Mouse (Mus musculus) CH12.LX (cell line): Measurements from ENCODE around the gene Olfr51. TPM values are rescaled to one million over a fixed set of nuclear protein-coding genes. Genes with fewer than 3 reads are reported as not detected.
"Not testable (repeated sequence)": the region's sequence is repeated elsewhere in the genome, so short reads cannot be mapped to it uniquely, and the experiment has no call there.

ENCODE experiments used
- DNase-seq: peaks from one replicate; pipeline ENCODE4 v3.0.0-alpha.2; 2013; ENCODE audit errors: extremely low read depth
- H3K27ac ChIP-seq: 2 replicates; pipeline ENCODE4 v1.5.1; 2012; ENCODE audit warnings: low read depth, mild to moderate bottlenecking, control low read depth, moderate library complexity; ENCODE audit not compliant: insufficient read depth
- H3K27me3 ChIP-seq: replicated peaks from 2 replicates; pipeline ENCODE3; 2012; ENCODE audit warnings: inconsistent platforms
- H3K36me3 ChIP-seq, 2 experiments: replicated peaks in 1 of 2; 2 replicates each; pipeline versions ENCODE3 to v1.6.1; 2012; ENCODE audit warnings: inconsistent platforms in 1 of 2, low read length in 1 of 2, mild to moderate bottlenecking in 1 of 2, mixed read lengths in 1 of 2, moderate library complexity in 1 of 2; ENCODE audit not compliant: control insufficient read depth in 1 of 2, insufficient read depth in 1 of 2
- H3K4me1 ChIP-seq, 2 experiments: 2 replicates each; pipeline ENCODE4 v1.6.1; 2012; ENCODE audit warnings: inconsistent platforms in 1 of 2, moderate library complexity in 1 of 2; ENCODE audit not compliant: insufficient read depth in 2 of 2, control insufficient read depth in 1 of 2
- H3K4me2 ChIP-seq: 2 replicates; pipeline ENCODE4 v1.6.1; 2012; ENCODE audit warnings: low read depth, mild to moderate bottlenecking, control low read depth; ENCODE audit not compliant: poor library complexity, insufficient read depth, severe bottlenecking
- H3K4me3 ChIP-seq, 3 experiments: fragments of 150-350 bp in 1 of 3; sonication (generic) in 1 of 3; replicated peaks in 1 of 3; 2 replicates each; pipeline versions ENCODE3 to v1.5.1; 2011 to 2012; ENCODE audit warnings: low read depth in 2 of 3, low read length in 2 of 3, mild to moderate bottlenecking in 2 of 3, moderate library complexity in 2 of 3, control low read depth in 1 of 3, improper control_type of control experiment in 1 of 3, inconsistent platforms in 1 of 3, mixed read lengths in 1 of 3; ENCODE audit not compliant: poor library complexity in 1 of 3
- H3K79me2 ChIP-seq: replicated peaks from 2 replicates; pipeline ENCODE4 v1.6.1; 2012; ENCODE audit warnings: mild to moderate bottlenecking, moderate library complexity; ENCODE audit not compliant: control insufficient read depth, poor library complexity, insufficient read depth, severe bottlenecking; ENCODE audit errors: extremely low read depth
- H3K9ac ChIP-seq: 2 replicates; pipeline ENCODE4 v1.6.1; 2012; ENCODE audit warnings: low read depth, mild to moderate bottlenecking, control low read depth, moderate library complexity; ENCODE audit not compliant: insufficient read depth
- H3K9me3 ChIP-seq: replicated peaks from 2 replicates; pipeline ENCODE3; 2012; ENCODE audit warnings: low read length, inconsistent platforms, mixed read lengths
- BHLHE40 ChIP-seq: IDR thresholded peaks from 2 replicates; pipeline ENCODE4 v1.6.1; 2011; ENCODE audit warnings: mild to moderate bottlenecking, low read depth, low read length, improper control_type of control experiment
- CHD1 ChIP-seq: IDR thresholded peaks from 2 replicates; pipeline ENCODE4 v1.6.1; 2012; ENCODE audit warnings: low read depth, low read length, improper control_type of control experiment, inconsistent platforms
- HCFC1 ChIP-seq: IDR thresholded peaks from 2 replicates; pipeline ENCODE4 v1.6.1; 2012; ENCODE audit warnings: low read depth, mild to moderate bottlenecking, inconsistent platforms, low read length, improper control_type of control experiment
- JUND ChIP-seq: conservative IDR thresholded peaks from 2 replicates; pipeline ENCODE4 v1.6.1; 2011; ENCODE audit warnings: low read depth, low read length, improper control_type of control experiment
- MEF2A ChIP-seq: IDR thresholded peaks from 2 replicates; pipeline ENCODE4 v1.6.1; 2014; ENCODE audit warnings: low read depth, mild to moderate bottlenecking, inconsistent platforms, low read length, improper control_type of control experiment, borderline replicate concordance
- POLR2A ChIP-seq: IDR thresholded peaks from 2 replicates; pipeline ENCODE4 v1.6.1; 2011; ENCODE audit warnings: low read depth, mild to moderate bottlenecking, improper control_type of control experiment, low read length
- POLR2AphosphoS2 ChIP-seq: IDR thresholded peaks from 2 replicates; pipeline ENCODE4 v1.6.1; 2011; ENCODE audit warnings: low read depth, low read length, improper control_type of control experiment
- USF1 ChIP-seq: IDR thresholded peaks from 2 replicates; pipeline ENCODE4 v1.6.1; 2014; ENCODE audit warnings: low read depth, mild to moderate bottlenecking, inconsistent platforms, low read length, improper control_type of control experiment
- ZNF384 ChIP-seq: IDR thresholded peaks from 2 replicates; pipeline ENCODE4 v1.6.1; 2012; ENCODE audit warnings: low read depth, low read length, improper control_type of control experiment, inconsistent platforms
- dilution Hi-C: fragments of 300-500 bp; cut with MboI; formaldehyde crosslinking; loops from 2 replicates; pipeline ENCODE4 v1.14.3; 2020; ENCODE audit warnings: low sequenced_read_pairs; ENCODE audit not compliant: extremely low pct_unique_long_range_greater_than_20kb, extremely low pct_ligation_motif_present
- in situ Hi-C: fragments of 300-500 bp; cut with MboI; formaldehyde crosslinking; loops from 3 replicates; pipeline ENCODE4 v1.14.3; 2019; ENCODE audit warnings: low sequenced_read_pairs, low pct_ligation_motif_present, low pct_unique_long_range_greater_than_20kb, mixed read lengths
- polyA plus RNA-seq: library from polyadenylated mRNA; unstranded; fragments of >175 nt; gene quantifications from 2 replicates; pipeline ENCODE4 v1.2.1, GENCODE M21; 2012; ENCODE audit warnings: low read depth; ENCODE audit not compliant: insufficient read length
- total RNA-seq, 2 experiments: library from RNA; depleted of rRNA; stranded (reverse); fragments of 300-350 nt in 1 of 2; fragments of >200 nt in 1 of 2; gene quantifications; 2 replicates each; pipeline ENCODE4 v1.2.3; 2012 to 2014

Olfr51 gene
- total and polyA plus RNA-seq, 3 experiments, result not detected

DNA sequence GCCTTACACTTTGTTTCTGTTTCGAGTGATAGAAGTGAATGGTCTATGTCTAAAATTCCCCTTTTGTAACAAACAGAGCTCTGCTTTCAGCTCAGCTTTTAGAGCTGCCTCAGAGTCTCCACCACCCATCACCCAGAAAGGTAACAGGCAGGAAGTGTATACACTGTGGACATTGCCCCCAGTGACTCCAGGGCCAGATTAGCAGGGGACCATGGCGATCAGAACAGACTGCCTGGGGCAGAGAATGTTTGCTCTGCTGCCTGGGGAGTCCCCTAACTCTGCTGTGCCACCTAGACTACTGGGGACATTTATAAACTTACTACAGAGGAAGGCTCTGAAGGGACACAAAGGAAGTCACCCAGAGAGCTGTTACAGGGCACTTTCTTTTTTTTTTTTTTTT, 12.9 kb downstream of the Olfr51 start:
- H3K4me3 ChIP-seq, result no peak overlapping the region
- H3K9ac ChIP-seq, result no peak overlapping the region
- no peak overlapping the region for H3K27ac ChIP-seq
- H3K79me2 ChIP-seq, result no peaks in the 10 kb centered on the region
- no peak overlapping the region for H3K4me2 ChIP-seq
- dilution Hi-C loops, result no loop called here
- H3K9me3 ChIP-seq, result peaks cover 1% of the 10 kb centered on the region
- H3K27me3 ChIP-seq, result peaks cover 20% of the 10 kb centered on the region
- H3K36me3 ChIP-seq, result no peaks in the 10 kb centered on the region
- TF ChIP-seq POLR2A, result no peak
- no peak for TF ChIP-seq MEF2A
- no peak for TF ChIP-seq USF1
- no peak for TF ChIP-seq HCFC1
- TF ChIP-seq JUND, result no peak
- TF ChIP-seq, all 38 proteins: peak for 0
- no peak for DNase-seq
- no peaks in the 10 kb centered on the region for H3K4me1 ChIP-seq
- in situ Hi-C loops, result no loop called here

DNA sequence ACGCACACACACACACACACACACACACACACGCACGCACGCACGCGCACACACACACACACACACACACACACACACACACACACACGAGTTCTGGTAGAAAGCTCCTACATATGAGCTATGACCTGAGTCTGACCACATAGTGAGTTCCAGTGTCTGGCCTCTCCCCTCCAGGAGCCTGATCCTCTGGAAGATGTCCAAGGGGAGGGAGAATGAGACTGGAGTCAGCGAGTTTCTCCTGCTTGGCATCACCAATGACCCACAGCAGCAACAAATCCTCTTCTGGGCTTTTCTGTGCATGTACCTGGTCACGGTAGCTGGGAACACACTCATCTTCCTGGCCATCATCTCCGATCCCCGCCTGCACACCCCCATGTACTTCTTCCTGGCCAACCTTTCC, 23.4 kb downstream of the Olfr51 start:
- H3K9ac ChIP-seq, H3K36me3 ChIP-seq, H3K79me2 ChIP-seq, in situ Hi-C loops, dilution Hi-C loops, H3K27me3 ChIP-seq, H3K27ac ChIP-seq, H3K9me3 ChIP-seq, H3K4me1 ChIP-seq, H3K4me2 ChIP-seq, H3K4me3 ChIP-seq, DNase-seq: not testable (repeated sequence)

DNA sequence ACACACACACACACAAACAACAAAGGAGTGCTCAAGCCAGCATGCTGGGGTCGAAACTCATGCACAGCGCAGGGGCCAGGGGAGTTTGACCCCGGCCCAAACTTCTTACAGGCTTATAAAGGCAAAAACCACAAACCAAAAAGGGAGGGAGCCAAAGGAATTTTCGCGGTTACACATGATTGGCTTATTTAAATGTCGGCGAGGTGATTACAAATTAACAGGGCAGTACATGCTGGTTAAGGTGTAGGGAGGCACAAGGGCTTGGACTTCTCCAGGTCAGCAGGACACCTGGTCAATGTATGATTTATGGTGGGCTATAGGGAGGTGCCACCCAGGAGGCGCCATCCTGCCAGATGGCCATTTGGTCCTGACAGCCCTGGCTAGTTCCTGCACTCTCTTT, 26.0 kb downstream of the Olfr51 start:
- H3K79me2 ChIP-seq, H3K4me1 ChIP-seq, H3K9me3 ChIP-seq, H3K27ac ChIP-seq, H3K9ac ChIP-seq, H3K36me3 ChIP-seq, H3K4me3 ChIP-seq, dilution Hi-C loops, H3K4me2 ChIP-seq, DNase-seq, H3K27me3 ChIP-seq, in situ Hi-C loops: not testable (repeated sequence)

DNA sequence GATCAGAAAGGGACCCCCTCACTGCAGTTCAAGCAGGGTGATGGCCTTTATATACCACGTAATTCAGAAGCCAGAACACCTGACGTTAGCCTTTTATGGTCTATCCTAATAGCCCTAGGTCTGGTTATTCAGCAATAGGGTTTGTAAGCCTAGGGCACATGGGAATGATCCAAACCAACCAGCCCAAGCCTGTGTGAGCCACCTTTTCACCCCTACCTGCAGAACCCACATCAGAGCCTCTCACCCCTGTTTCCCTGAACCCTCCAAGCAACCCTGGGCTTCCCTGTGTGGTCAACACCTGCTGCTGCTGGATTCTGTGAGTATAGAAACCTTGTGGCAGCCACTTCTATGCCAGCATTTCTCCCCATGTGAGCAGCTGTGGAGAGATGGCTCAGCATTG, 26.8 kb downstream of the Olfr51 start:
- no peaks in the 10 kb centered on the region for H3K79me2 ChIP-seq
- H3K27ac ChIP-seq, result no peak overlapping the region
- H3K4me3 ChIP-seq, result no peak overlapping the region
- H3K36me3 ChIP-seq, result no peaks in the 10 kb centered on the region
- no peaks in the 10 kb centered on the region for H3K9me3 ChIP-seq
- in situ Hi-C loops, result no loop called here
- no peaks in the 10 kb centered on the region for H3K4me1 ChIP-seq
- TF ChIP-seq ZNF384, result no peak
- no peak for TF ChIP-seq CHD1
- no peak for TF ChIP-seq BHLHE40
- no peak for TF ChIP-seq POLR2AphosphoS2
- dilution Hi-C loops, result no loop called here
- DNase-seq, result no peak
- H3K4me2 ChIP-seq, result no peak overlapping the region
- H3K9ac ChIP-seq, result no peak overlapping the region
- no peaks in the 10 kb centered on the region for H3K27me3 ChIP-seq
